Mouse (Mus musculus) limb, embryonic 15.5 days (tissue): Measurements from ENCODE around the gene Abat. TPM values are rescaled to one million over a fixed set of nuclear protein-coding genes. Genes with fewer than 3 reads are reported as not detected.

Experiments
- ATAC-seq: fragments of 200-750 bp; cut with Nextera tagmentation; 2 replicates; pipeline ENCODE4 v1.8.0; 2017; ENCODE audit warnings: low read depth, moderate TSS enrichment; ENCODE audit not compliant: insufficient number of reproducible peaks, low FRiP score, low TSS enrichment
- H3K27ac ChIP-seq: fragments of 300-500 bp; sonication (generic); 2 replicates; pipeline ENCODE4 v1.5.1; 2015; ENCODE audit warnings: moderate library complexity, mild to moderate bottlenecking, inconsistent platforms
- H3K27me3 ChIP-seq: fragments of 300-500 bp; sonication (generic); 2 replicates; pipeline ENCODE4 v1.6.1; 2015; ENCODE audit warnings: inconsistent platforms
- H3K36me3 ChIP-seq: fragments of 300-500 bp; sonication (generic); 2 replicates; pipeline ENCODE4 v1.6.1; 2015; ENCODE audit warnings: inconsistent platforms
- H3K4me1 ChIP-seq: fragments of 300-500 bp; sonication (generic); 2 replicates; pipeline ENCODE4 v1.6.1; 2015; ENCODE audit warnings: inconsistent platforms
- H3K4me2 ChIP-seq: fragments of 300-500 bp; sonication (generic); 2 replicates; pipeline ENCODE4 v1.6.1; 2015; ENCODE audit warnings: mild to moderate bottlenecking, inconsistent platforms
- H3K4me3 ChIP-seq: fragments of 300-500 bp; sonication (generic); 2 replicates; pipeline ENCODE4 v1.5.1; 2015; ENCODE audit warnings: mild to moderate bottlenecking, inconsistent platforms
- H3K9ac ChIP-seq: fragments of 300-500 bp; sonication (generic); 2 replicates; pipeline ENCODE4 v1.6.1; 2015; ENCODE audit warnings: inconsistent platforms
- H3K9me3 ChIP-seq: fragments of 300-500 bp; sonication (generic); 2 replicates; pipeline ENCODE4 v1.6.1; 2016; ENCODE audit warnings: inconsistent platforms
- WGBS: fragments of 180-500 bp; shearing (Covaris S2); methylation state at CpG from one replicate; pipeline ENCODE4 v1.1.7; 2015; 5-methylcytosine and 5-hydroxymethylcytosine counted together
- microRNA-seq: library from miRNA; unstranded; fragments of <30 nt; microRNA quantifications from one replicate; pipeline ENCODE4, GENCODE M21; 2016
- polyA plus RNA-seq: library from polyadenylated mRNA; unstranded; fragments of >200 nt; fragmentation: Nextera tagmentation; extraction: Ambion mirVana; gene quantifications from 2 replicates; pipeline ENCODE4 v1.2.1, GENCODE M21; 2015

Abat gene
- polyA plus RNA-seq, 1 experiment from 2014 or later, result 24.0 TPM

DNA sequence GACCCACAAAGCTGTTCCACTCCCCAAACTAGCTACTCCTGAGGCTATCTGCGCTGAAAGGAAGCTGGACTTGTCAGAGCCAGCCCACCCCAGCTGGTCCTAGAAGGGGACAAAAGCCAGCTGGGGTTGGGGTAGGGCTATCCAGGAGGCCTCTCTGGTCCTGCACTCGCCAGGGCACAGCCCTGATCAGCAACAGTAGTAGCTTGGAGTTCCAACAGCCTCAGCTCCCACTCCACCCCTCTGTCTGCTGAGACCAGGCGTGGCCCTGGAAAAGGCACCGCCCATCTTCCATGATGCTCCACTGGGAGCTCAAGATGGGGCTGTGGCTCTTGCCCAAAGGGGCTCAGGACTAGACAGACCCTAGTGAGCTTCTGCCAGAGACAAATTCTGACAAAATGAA is 154.6 kb downstream of the Abat start:
- Histone ChIP-seq H3K4me2 (no peak overlapping the region), H3K36me3 (peaks cover 16% of the 10 kb centered on the region), H3K4me3 (no peak overlapping the region), H3K27ac (no peak overlapping the region), H3K9ac (no peak overlapping the region), H3K9me3 (no peaks in the 10 kb centered on the region), H3K27me3 (0 out of 2 replicates have a peak, but pooled peaks cover 3% of the 10 kb centered on the region), H3K4me1 (peaks cover 62% of the 10 kb centered on the region)
- ATAC-seq, result no peak
- 67% methylated on average over 4 of the region's 4 CpGs for WGBS

DNA sequence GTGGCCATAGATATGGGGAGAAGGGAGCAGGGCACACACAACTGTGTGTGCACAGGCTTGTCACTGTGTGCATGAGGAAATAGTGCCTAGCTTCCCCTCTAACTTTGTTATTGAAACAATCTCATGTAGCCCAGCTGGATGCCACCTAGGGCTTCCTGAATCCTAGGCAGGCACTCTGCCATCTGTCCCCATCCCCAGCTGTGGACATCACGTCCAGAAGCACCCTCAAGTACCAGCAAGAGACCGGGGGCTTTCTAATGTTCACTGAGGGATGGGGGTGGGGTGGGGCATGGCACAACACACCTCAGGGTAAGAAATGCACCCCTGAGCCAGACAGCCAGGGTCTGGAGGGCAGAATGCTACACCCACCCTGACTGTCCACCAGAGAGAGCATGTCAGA is 155.2 kb downstream of the Abat start:
- 0 out of 2 replicates have a peak, but pooled peaks cover 3% of the 10 kb centered on the region for H3K27me3 ChIP-seq
- peaks cover 11% of the 10 kb centered on the region; the same call in 1 of the 2 replicates for H3K36me3 ChIP-seq
- H3K4me2 ChIP-seq, result no peak overlapping the region
- H3K27ac ChIP-seq, result no peak overlapping the region
- H3K9me3 ChIP-seq, result no peaks in the 10 kb centered on the region
- WGBS, result 81% methylated on average over 2 of the region's 2 CpGs
- H3K4me1 ChIP-seq, result peaks cover 62% of the 10 kb centered on the region
- H3K9ac ChIP-seq, result no peak overlapping the region
- ATAC-seq, result no peak
- no peak overlapping the region for H3K4me3 ChIP-seq

DNA sequence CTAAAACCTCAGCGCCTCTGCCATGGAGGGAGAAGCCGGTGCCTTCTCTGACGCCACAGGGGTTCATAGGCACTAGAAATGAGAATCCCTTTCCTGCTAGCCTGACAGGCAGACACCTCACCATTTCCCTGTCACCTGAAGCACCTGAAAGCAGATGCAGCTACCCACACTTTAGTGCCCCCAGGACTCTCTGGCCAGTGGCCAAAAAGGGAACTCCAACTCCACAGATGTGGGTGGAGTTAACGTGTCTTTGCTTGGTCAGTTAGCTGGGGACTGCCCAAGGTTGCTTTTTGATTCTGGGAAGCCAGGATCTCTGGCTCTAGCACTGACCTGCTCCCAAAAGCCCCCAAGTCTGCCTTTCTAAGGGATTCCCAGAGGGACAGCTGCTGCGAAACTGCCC is 156.2 kb downstream of the Abat start:
- Histone ChIP-seq H3K27me3 (0 out of 2 replicates have a peak, but pooled peaks cover 3% of the 10 kb centered on the region), H3K4me3 (peak overlapping the region; percentile 72; the same call in 1 of the 2 replicates), H3K9ac (no peak overlapping the region), H3K4me1 (peaks cover 62% of the 10 kb centered on the region), H3K9me3 (no peaks in the 10 kb centered on the region), H3K36me3 (peaks cover 7% of the 10 kb centered on the region; the same call in 1 of the 2 replicates), H3K4me2 (peak overlapping the region; percentile 89), H3K27ac (peak overlapping the region; percentile 24; the same call in 1 of the 2 replicates)
- ATAC-seq, result no peak
- WGBS, result 54% methylated on average over 5 of the region's 5 CpGs

DNA sequence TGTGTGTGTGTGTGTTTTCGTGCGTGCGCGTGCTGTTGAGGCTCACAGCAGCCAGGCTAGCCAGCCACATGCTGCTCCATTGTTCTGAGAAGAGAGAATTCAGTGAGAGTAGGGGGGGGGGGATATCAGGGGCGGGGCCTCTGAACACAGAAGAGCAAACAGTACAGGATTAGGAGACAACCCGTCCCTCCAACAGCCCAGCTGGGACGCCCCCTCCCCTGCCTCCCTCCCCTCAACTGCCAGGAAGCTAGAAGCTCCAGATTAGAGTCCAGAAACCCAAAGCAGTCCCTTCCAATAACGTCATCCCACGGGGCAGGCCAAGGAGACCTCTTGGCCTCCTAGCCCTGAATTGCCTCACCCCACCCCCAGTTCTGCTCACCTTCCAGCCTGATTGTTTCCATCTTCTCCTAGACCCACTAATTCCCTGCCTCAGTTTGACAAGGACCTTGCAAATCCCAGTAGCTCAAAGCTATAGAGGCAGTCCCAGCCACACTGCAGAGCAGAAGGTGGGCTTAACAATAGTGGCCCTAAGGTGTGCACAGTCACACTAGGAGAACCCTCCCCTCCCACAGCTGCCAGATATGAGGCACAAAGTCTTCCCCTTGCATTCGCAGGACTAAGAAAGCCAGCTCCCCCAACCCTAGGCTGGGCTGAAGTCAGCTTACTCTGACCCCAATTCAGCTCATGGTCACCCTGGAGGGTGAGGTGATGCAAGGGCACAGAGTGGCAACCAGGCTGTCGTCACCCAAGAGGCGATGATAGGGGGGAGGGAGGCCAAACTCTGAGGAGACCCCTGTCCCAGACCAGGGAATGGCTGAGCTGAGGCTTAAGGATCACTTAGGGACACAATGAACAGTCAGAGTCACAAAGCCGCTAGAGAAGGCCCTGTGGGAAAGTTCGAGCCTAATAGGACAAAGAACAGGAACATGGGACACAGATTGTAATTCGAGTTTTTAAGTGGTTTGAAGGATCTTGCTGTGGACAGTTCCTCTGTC is 157.1 kb downstream of the Abat start:
- Histone ChIP-seq H3K27ac (no peak overlapping the region), H3K4me3 (peak overlapping the region; percentile 72), H3K9ac (no peak overlapping the region), H3K4me1 (peaks cover 62% of the 10 kb centered on the region), H3K27me3 (0 out of 2 replicates have a peak, but pooled peaks cover 3% of the 10 kb centered on the region), H3K36me3 (peaks cover 7% of the 10 kb centered on the region; the same call in 1 of the 2 replicates), H3K4me2 (peak overlapping the region; percentile 89), H3K9me3 (no peaks in the 10 kb centered on the region)
- WGBS, result 9% methylated on average over 15 of the region's 15 CpGs
- ATAC-seq, result no peak

Small RNA genes lying within 50 kb of the gene (microRNA-seq; reads per million reads assigned to microRNA genes)
- gene Gm22137, result not detected

Other genes starting within 250 kb of the Abat start
- 0.12 TPM in 1 of 2 replicates, not detected in the other for gene Tmem114, start 88.3 kb upstream of the Abat start, polyA plus RNA-seq
- gene Mettl22, start 42.6 kb upstream of the Abat start, polyA plus RNA-seq, result 19.5 and 21.1 TPM in 2 replicates
- gene Pmm2, start 124.2 kb downstream of the Abat start, polyA plus RNA-seq, result 52.8 and 55.1 TPM in 2 replicates
- 18.8 and 20.4 TPM in 2 replicates for gene Tmem186, start 124.3 kb downstream of the Abat start, polyA plus RNA-seq
- 85.1 and 85.5 TPM in 2 replicates for gene Carhsp1, start 158.7 kb downstream of the Abat start, polyA plus RNA-seq
- 0.32 TPM in 1 of 2 replicates, not detected in the other for gene Gm5767, start 167.3 kb downstream of the Abat start, polyA plus RNA-seq